Mouse (Mus musculus) embryonic facial prominence, embryonic 14.5 days (tissue): ENCODE measurements around the gene Ndufb8. TPM values are rescaled to one million over a fixed set of nuclear protein-coding genes. Genes with fewer than 3 reads are reported as not detected.

Source experiments
- ATAC-seq: fragments of 200-750 bp; cut with Nextera tagmentation; 2 replicates; pipeline ENCODE4 v1.8.0; 2017; ENCODE audit warnings: low read depth, moderate number of reproducible peaks, moderate TSS enrichment
- DNase-seq: peaks from one replicate; pipeline ENCODE4 v3.0.0-alpha.2; 2015; ENCODE audit warnings: low spot score
- H3K27ac ChIP-seq: fragments of 300-500 bp; sonication (generic); replicated peaks from 2 replicates; pipeline ENCODE4 v1.5.1; 2014; ENCODE audit warnings: low read depth, mild to moderate bottlenecking, low read length, moderate library complexity
- H3K27me3 ChIP-seq: fragments of 300-500 bp; sonication (generic); replicated peaks from 2 replicates; pipeline ENCODE4 v1.6.1; 2014; ENCODE audit warnings: low read length; ENCODE audit not compliant: control insufficient read depth, insufficient read depth
- H3K36me3 ChIP-seq: fragments of 300-500 bp; sonication (generic); 2 replicates; pipeline ENCODE4 v1.6.1; 2014; ENCODE audit warnings: low read length, mixed read lengths; ENCODE audit not compliant: control insufficient read depth, insufficient read depth
- H3K4me1 ChIP-seq: fragments of 300-500 bp; sonication (generic); 2 replicates; pipeline ENCODE4 v1.6.1; 2014; ENCODE audit warnings: antibody characterized with exemption, low read length; ENCODE audit not compliant: control insufficient read depth, insufficient read depth
- H3K4me2 ChIP-seq: fragments of 300-500 bp; sonication (generic); 2 replicates; pipeline ENCODE4 v1.6.1; 2014; ENCODE audit warnings: low read depth, mild to moderate bottlenecking, low read length, moderate library complexity, mixed read lengths
- H3K4me3 ChIP-seq: fragments of 300-500 bp; sonication (generic); 2 replicates; pipeline ENCODE4 v1.5.1; 2014; ENCODE audit warnings: low read depth, mild to moderate bottlenecking, low read length
- H3K9ac ChIP-seq: fragments of 300-500 bp; sonication (generic); 2 replicates; pipeline ENCODE4 v1.6.1; 2014; ENCODE audit warnings: low read depth, mild to moderate bottlenecking, low read length, moderate library complexity, mixed read lengths
- H3K9me3 ChIP-seq: fragments of 300-500 bp; sonication (generic); 2 replicates; pipeline ENCODE4 v1.6.1; 2016; ENCODE audit warnings: low read length; ENCODE audit not compliant: control insufficient read depth
- WGBS: fragments of 180-500 bp; shearing (Covaris S2); extraction: QIAGEN DNeasy Blood & Tissue Kit; methylation state at CpG from one replicate; pipeline ENCODE4 v1.1.7; 2014; 5-methylcytosine and 5-hydroxymethylcytosine counted together
- polyA plus RNA-seq: library from polyadenylated mRNA; unstranded; fragments of >200 nt; fragmentation: Nextera tagmentation; extraction: Ambion mirVana; gene quantifications from 2 replicates; pipeline ENCODE4 v1.2.1, GENCODE M21; 2014

The Ndufb8 gene
- polyA plus RNA-seq, 1 experiment from 2014 or later = 510 TPM

DNA sequence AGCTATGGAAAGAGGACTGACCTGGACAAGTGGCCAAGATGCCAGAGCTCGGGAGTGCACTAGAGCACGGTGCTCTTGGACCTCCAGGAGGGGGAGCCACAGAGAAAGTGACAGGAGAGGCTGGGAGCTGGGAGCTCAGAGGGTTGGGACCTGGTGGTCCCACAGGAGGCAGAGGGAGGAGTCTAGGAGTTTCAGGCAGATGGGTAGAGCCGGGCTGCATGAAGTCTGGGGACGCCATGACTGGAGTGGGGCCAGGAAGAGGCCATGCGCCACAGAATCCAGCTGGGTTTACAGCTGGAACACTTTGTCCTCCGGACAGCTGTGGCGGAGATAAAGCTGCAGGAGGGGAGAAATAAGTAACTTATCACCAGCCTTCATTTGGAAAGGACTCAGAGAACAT is 36.1 kb downstream of the Ndufb8 start:
- WGBS = 31% methylated on average over 7 of the region's 7 CpGs
- H3K27ac ChIP-seq = no peak overlapping the region
- H3K4me2 ChIP-seq = no peak overlapping the region
- H3K27me3 ChIP-seq = peaks cover 34% of the 10 kb centered on the region
- no peak overlapping the region for H3K4me3 ChIP-seq
- no peaks in the 10 kb centered on the region for H3K9me3 ChIP-seq
- 0 out of 2 replicates have a peak, but pooled peaks cover 7% of the 10 kb centered on the region for H3K4me1 ChIP-seq
- no peaks in the 10 kb centered on the region for H3K36me3 ChIP-seq
- H3K9ac ChIP-seq = no peak overlapping the region
- DNase-seq (peak; percentile 54), ATAC-seq (no peak)

DNA sequence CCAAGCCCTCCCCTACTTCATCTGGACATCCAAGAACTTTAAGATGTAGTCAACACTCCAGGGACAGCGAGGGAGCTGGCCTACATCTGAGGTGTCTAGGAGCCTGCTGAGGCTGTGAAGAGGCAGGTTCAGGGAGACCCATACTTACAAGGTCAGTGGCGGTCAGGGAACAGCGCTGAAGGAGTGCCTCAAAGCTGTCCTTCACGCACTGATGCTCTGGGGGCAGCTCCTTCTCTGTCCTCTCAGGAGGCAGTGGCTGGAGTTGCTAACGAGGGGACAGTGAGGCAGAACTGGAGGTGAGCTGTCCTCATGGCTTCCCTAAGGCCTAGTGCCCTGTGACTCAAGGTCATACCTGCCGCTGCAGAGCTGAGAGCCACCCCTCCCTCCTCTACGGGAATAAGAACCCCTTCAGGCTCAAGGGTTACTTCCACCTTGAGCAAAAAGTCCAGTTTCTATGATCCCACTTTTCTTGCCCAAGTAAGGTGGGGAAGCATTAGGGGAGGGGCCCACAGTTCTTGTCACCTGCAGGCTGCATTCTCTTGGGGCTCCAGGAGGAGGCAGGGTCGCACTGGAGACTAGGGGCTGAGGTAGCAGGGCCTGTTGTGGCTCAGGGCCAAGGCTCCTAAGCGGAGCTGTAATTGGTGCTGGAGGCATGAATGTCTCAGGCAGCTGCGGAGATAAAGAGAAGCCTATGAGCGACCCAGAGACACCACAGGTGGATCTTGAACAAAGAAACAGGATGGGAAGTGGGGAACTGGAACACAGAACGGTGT is 37.1 kb downstream of the Ndufb8 start:
- H3K9me3 ChIP-seq = no peaks in the 10 kb centered on the region
- peaks cover 43% of the 10 kb centered on the region for H3K27me3 ChIP-seq
- WGBS = 53% methylated on average over 12 of the region's 12 CpGs
- H3K4me2 ChIP-seq = no peak overlapping the region
- H3K36me3 ChIP-seq = no peaks in the 10 kb centered on the region
- no peak overlapping the region for H3K4me3 ChIP-seq
- H3K9ac ChIP-seq = no peak overlapping the region
- DNase-seq = no peak
- no peak overlapping the region for H3K27ac ChIP-seq
- no peak for ATAC-seq
- 0 out of 2 replicates have a peak, but pooled peaks cover 7% of the 10 kb centered on the region for H3K4me1 ChIP-seq

DNA sequence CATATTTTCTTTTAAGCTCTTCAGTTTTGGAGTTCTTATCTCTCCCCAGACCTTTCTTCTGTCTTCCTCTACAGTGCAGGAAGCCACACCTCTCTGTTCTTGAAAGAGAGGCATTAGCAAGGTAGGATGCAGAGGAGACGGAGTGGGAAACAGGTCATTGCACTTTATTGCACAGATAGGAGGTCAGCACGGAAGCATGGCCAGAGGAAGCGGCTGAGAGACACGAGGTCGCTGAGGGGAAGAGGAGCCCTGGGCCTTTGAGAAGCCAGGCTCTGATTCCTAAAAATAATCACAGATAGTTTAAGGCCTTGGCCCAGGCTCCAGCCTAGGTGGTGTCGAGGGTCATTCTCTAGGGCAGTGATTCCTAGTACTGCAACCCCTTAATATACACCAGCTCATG is 39.5 kb downstream of the Ndufb8 start:
- peaks cover 16% of the 10 kb centered on the region; the same call in 1 of the 2 replicates for H3K4me1 ChIP-seq
- no peak overlapping the region for H3K9ac ChIP-seq
- no peak overlapping the region for H3K4me2 ChIP-seq
- no peak for ATAC-seq
- WGBS = 45% methylated on average over 6 of the region's 6 CpGs
- H3K27ac ChIP-seq = no peak overlapping the region
- no peak overlapping the region for H3K4me3 ChIP-seq
- H3K9me3 ChIP-seq = no peaks in the 10 kb centered on the region
- peaks cover 68% of the 10 kb centered on the region for H3K27me3 ChIP-seq
- DNase-seq = no peak
- H3K36me3 ChIP-seq = no peaks in the 10 kb centered on the region

DNA sequence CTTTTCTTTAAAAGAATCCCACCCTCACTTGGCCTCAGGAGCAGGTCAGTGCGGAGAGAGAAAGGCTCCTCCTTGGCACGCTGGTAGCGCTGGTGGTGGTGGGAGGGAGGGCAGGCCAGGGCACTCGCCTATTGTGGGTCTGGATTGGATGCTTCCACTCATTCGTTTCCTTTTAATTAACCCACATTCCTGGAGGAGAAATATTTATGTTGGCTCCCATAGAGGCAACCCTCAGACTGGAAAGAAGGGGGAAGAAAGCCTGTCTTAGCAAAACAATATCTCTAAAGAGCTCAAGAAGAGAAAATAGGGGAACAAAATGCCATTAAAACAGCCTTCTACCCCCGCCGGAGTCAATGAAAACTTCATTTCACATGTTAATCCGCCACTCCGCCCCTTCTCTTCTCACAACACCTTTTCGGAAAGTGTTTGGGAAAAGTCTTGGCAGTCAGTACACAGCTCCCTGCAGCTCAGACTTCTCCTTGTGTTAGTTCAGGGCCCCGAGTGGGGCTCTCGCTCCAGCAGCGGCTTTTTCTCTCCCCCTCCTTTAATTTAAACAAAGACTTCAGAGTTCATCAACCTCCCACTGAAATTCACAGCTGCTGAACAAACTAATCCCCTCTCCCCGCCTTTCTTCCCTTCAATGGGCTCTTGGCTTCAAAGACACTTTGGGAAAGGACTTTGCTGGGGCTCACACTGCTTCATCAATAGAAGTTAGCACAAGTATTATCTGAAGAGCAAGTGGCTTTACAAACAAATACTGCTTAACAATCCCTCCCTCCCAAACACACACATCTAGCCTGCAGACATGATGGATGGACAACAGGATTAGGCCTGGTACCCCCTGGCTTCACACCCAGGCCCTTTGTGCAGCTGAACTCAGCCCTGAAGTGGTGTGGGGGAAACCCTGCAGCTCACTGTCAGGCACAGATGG is 40.5 kb downstream of the Ndufb8 start:
- H3K27me3 ChIP-seq = peaks cover 77% of the 10 kb centered on the region
- no peaks in the 10 kb centered on the region for H3K36me3 ChIP-seq
- no peak overlapping the region for H3K4me3 ChIP-seq
- peaks cover 16% of the 10 kb centered on the region; the same call in 1 of the 2 replicates for H3K4me1 ChIP-seq
- peak; percentile 58; the same call in 1 of the 2 replicates for ATAC-seq
- no peaks in the 10 kb centered on the region for H3K9me3 ChIP-seq
- peak; percentile 59 for DNase-seq
- no peak overlapping the region for H3K27ac ChIP-seq
- H3K4me2 ChIP-seq = peak overlapping the region; percentile 3; the same call in 1 of the 2 replicates
- 11% methylated on average over 14 of the region's 14 CpGs for WGBS
- H3K9ac ChIP-seq = no peak overlapping the region

DNA sequence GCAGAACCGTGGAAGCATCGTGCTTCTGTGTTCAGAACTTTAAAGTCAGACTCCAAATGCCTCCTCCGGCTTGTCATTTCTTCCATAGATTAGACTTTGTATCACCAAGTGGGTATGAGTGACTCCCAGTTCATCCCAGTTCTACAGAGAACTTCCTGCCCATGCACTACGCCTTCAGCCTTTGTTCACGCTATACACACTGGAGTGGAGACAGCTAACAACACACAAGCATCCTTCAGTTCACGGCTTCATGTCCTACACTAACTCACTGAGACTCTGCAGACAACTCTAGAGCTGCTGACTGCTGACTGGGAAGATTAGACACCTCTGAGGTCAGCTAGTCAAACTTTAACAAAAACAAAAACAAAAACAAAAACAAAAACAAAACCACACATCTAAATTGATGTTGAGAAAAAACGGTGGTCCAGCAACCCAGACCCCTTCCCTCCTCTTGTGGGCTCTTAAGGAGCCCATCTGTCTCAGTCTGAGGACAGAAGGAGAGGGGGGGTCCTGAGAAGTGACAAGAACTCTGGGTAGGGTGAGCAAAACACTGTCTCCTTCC is 41.2 kb downstream of the Ndufb8 start:
- 25% methylated on average over 7 of the region's 7 CpGs for WGBS

DNA sequence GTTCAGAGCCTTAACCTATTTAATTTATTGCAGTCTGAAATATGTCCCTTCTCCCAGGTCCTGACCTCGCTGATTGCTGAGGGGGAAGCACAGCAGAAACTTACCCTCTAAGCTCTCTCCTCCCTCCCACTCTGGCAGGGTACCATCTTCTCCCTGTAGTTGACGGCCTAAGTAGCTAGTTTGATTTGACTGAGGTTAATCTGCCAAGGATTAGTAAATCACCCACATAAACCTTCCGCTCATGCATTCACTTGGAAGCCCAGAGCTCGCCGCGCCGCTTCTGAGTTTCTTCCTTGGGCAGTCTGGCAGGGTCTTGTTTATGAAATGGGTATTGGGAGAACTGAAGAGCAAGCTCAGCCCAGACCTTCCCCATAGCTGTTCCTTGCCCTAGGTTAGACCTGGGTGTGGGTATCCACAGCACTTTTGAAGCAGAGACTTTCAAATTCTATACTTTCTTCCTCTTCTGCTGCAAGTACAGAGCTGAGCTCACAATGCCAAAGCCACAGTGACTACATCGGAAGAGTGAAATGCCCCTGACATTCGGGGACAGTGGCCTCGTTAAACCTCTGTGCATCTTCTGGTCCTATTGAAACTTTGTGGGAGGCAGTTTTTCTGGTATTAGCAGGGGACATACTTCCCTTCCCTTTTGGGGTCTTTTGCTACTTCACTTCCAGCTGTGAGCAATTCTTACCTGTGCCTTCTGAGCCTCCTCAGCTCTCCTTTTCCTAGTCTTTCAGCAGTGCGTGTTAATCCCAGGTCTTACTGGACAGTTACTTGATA is 42.0 kb downstream of the Ndufb8 start:
- Histone ChIP-seq H3K36me3 (no peaks in the 10 kb centered on the region), H3K9me3 (no peaks in the 10 kb centered on the region), H3K4me1 (peaks cover 16% of the 10 kb centered on the region; the same call in 1 of the 2 replicates), H3K4me3 (no peak overlapping the region), H3K9ac (no peak overlapping the region), H3K27ac (no peak overlapping the region), H3K27me3 (peaks cover 90% of the 10 kb centered on the region), H3K4me2 (no peak overlapping the region)
- 15% methylated on average over 11 of the region's 11 CpGs for WGBS
- ATAC-seq = no peak
- no peak for DNase-seq

More for the DNA sequence above, 41.2 kb downstream of the Ndufb8 start:
- DNase-seq (no peak), ATAC-seq (no peak)
- H3K36me3 ChIP-seq = no peaks in the 10 kb centered on the region
- no peak overlapping the region for H3K27ac ChIP-seq
- no peak overlapping the region; the same call in 1 of the 2 replicates for H3K4me2 ChIP-seq
- H3K9me3 ChIP-seq = no peaks in the 10 kb centered on the region
- H3K9ac ChIP-seq = no peak overlapping the region
- no peak overlapping the region for H3K4me3 ChIP-seq
- H3K27me3 ChIP-seq = peaks cover 84% of the 10 kb centered on the region
- H3K4me1 ChIP-seq = peaks cover 16% of the 10 kb centered on the region; the same call in 1 of the 2 replicates

DNA sequence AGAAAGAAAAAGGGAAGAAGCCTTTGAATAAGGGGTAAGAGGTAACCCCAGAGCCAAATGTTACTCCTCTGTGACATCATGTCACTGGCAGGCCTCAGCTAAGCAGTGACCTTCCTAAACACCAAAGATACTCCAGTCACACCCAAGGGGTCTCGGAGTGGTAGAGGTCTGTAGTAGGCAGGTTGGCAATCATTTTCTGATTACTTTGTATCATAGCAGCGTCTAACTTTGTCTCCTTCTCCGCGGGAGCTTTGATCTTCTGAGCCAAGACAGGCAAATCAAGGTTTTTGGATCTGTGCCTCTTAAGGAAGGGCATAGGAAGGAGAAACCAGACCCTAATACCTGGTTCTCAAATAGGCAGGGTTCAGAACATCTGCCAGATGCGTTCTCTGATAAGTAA is 42.6 kb downstream of the Ndufb8 start:
- Histone ChIP-seq H3K27ac (no peak overlapping the region), H3K4me3 (no peak overlapping the region), H3K36me3 (no peaks in the 10 kb centered on the region), H3K4me2 (no peak overlapping the region), H3K9me3 (no peaks in the 10 kb centered on the region), H3K4me1 (peaks cover 16% of the 10 kb centered on the region; the same call in 1 of the 2 replicates), H3K27me3 (peaks cover 90% of the 10 kb centered on the region), H3K9ac (no peak overlapping the region)
- ATAC-seq (no peak), DNase-seq (no peak)
- 21% methylated on average over 4 of the region's 5 CpGs for WGBS
